Mouse (Mus musculus) thymus, postnatal 0 days (tissue): ENCODE results near the gene Urad. TPM values are rescaled to one million over a fixed set of nuclear protein-coding genes. Genes with fewer than 3 reads are reported as not detected.

ENCODE experiments used
- DNase-seq: peaks from one replicate; pipeline ENCODE4 v3.0.0-alpha.2; 2015; ENCODE audit warnings: low spot score
- microRNA-seq: library from miRNA; unstranded; fragments of <30 nt; microRNA quantifications from one replicate; pipeline ENCODE4, GENCODE M21; 2016; ENCODE audit warnings: borderline number of aligned reads
- polyA plus RNA-seq: library from polyadenylated mRNA; unstranded; fragments of >200 nt; fragmentation: Nextera tagmentation; extraction: Ambion mirVana; gene quantifications from 2 replicates; pipeline ENCODE4 v1.2.1, GENCODE M21; 2015

The Urad gene
- polyA plus RNA-seq, 1 experiment from 2014 or later, result not detected

- DNase-seq, result no peak
Measured at GRCm38 (mm10) chr5:147269926-147270672, 52.1 kb downstream of the Urad start, which contains the start of gene Pdx1. TSS of gene Pdx1 (plus strand) at chr5:147269959.

- no peak for DNase-seq
Measured at GRCm38 (mm10) chr5:147269371-147269770, 52.9 kb downstream of the Urad start.

GRCm38 (mm10) chr5:147268728-147269127, 53.5 kb downstream of the Urad start:
- DNase-seq, result no peak

- no peak for DNase-seq
Measured at GRCm38 (mm10) chr5:147267434-147267833, 54.8 kb downstream of the Urad start.

Small RNA genes within 50 kb of the gene (microRNA-seq; reads per million reads assigned to microRNA genes)
- gene Mir7k, result not detected

Other genes starting within 250 kb of the Urad start
- 8.8 and 11.1 TPM in 2 replicates for gene Lnx2, start 245.9 kb downstream of the Urad start, polyA plus RNA-seq
- gene Polr1d, start 245.4 kb downstream of the Urad start, polyA plus RNA-seq, result 188 and 189 TPM in 2 replicates
- not detected in 2 replicates for gene Gsx1, start 133.7 kb downstream of the Urad start, polyA plus RNA-seq
- gene Pdx1, start 52.5 kb downstream of the Urad start, polyA plus RNA-seq, result not detected in 2 replicates
- 0.13 TPM in 1 of 2 replicates, not detected in the other for gene Cdx2, start 15.2 kb downstream of the Urad start, polyA plus RNA-seq
- gene Flt3, start 78.0 kb upstream of the Urad start, polyA plus RNA-seq, result 2.6 and 3.1 TPM in 2 replicates
- gene Pan3, start 107.7 kb upstream of the Urad start, polyA plus RNA-seq, result 139 and 191 TPM in 2 replicates